Mouse (Mus musculus) hindbrain, embryonic 15.5 days (tissue): ENCODE measurements at regions not wholly inside any gene's neighbourhood (a gene's known extent, or its start where the extent isn't known, plus 50 kb on each side); places are given as distances from the start of the nearest gene placed in this dataset.
A peak's percentile ranks its signal among the peaks of the same experiment; 100 is the strongest.

Experiments used
- ATAC-seq: fragments of 200-750 bp; cut with Nextera tagmentation; 2 replicates; pipeline ENCODE4 v1.8.0; 2017; ENCODE audit warnings: low read depth, moderate number of reproducible peaks, moderate TSS enrichment; ENCODE audit not compliant: low FRiP score
- H3K27ac ChIP-seq: fragments of 300-500 bp; sonication (generic); replicated peaks from 2 replicates; pipeline ENCODE4 v1.5.1; 2015; ENCODE audit warnings: mild to moderate bottlenecking, inconsistent platforms
- H3K27me3 ChIP-seq: fragments of 300-500 bp; sonication (generic); 2 replicates; pipeline ENCODE4 v1.6.1; 2015; ENCODE audit warnings: control low read depth, inconsistent platforms
- H3K36me3 ChIP-seq: fragments of 300-500 bp; sonication (generic); 2 replicates; pipeline ENCODE4 v1.6.1; 2015; ENCODE audit warnings: control low read depth, inconsistent platforms
- H3K4me1 ChIP-seq: fragments of 300-500 bp; sonication (generic); replicated peaks from 2 replicates; pipeline ENCODE4 v1.6.1; 2015; ENCODE audit warnings: control low read depth, inconsistent platforms
- H3K4me2 ChIP-seq: fragments of 300-500 bp; sonication (generic); 2 replicates; pipeline ENCODE4 v1.6.1; 2015; ENCODE audit warnings: moderate library complexity, mild to moderate bottlenecking, inconsistent platforms
- H3K4me3 ChIP-seq: fragments of 300-500 bp; sonication (generic); 2 replicates; pipeline ENCODE4 v1.5.1; 2015; ENCODE audit warnings: mild to moderate bottlenecking, inconsistent platforms
- H3K9ac ChIP-seq: fragments of 300-500 bp; sonication (generic); 2 replicates; pipeline ENCODE4 v1.6.1; 2015; ENCODE audit warnings: inconsistent platforms
- H3K9me3 ChIP-seq: fragments of 300-500 bp; sonication (generic); 2 replicates; pipeline ENCODE4 v1.6.1; 2016; ENCODE audit warnings: control low read depth, inconsistent platforms
- WGBS: fragments of 180-500 bp; shearing (Covaris S2); methylation state at CpG from one replicate; pipeline ENCODE4 v1.1.7; 2015; 5-methylcytosine and 5-hydroxymethylcytosine counted together

DNA sequence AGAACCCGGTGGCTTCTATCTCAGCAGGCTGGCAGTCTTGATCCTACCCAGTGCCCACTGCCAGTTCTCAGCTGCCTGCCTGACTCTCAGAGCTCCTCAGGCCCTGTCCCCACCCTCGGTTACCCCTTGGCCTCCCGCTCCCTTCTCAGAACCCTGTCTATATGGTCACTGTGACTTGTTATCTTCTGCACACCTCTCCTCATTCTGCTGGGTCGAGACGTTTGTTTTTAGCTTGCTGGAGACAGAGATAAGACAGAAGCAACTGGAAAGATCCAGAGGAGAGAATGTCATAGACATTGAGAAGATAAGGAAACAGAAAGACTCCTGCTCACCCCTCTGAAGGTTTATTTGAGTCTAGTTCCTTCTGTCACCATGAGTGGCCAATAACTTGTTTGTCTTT lies 53.8 kb upstream of the Phc1 start:
- no peak for ATAC-seq
- no peaks in the 10 kb centered on the region for H3K27me3 ChIP-seq
- 89% methylated on average over 5 of the region's 5 CpGs for WGBS

DNA sequence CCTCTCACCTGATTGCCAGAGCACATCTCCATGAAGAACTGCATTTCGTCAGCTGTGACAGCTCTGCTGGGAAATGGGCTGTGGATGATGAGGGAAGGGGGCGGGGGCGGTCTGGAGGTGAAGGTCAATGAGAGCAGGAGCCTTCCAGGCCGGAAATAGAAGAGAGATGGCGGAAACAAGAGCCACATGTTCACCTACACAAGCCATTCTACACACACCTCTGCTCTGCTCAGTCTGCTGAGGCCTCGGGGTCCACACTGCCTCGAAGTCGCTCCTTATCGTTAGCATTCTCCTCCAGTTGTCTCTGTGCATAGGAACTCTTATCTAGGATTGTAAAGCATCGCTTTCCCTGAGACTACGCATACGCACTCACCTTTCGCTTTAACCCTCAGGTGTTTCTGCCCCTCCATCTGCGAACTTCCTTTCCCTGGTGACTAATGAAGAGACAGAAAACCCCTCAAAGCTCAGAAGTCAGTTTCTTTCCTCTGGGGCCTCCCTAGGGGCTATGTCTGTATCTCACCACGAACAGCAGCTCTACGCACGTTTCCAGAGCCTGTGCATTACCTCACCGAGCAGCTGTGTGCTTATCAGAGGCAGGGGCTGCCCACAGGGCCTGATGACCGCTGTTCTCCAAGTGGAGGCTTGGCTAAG lies 53.0 kb upstream of the Phc1 start:
- H3K4me1 ChIP-seq: no peaks in the 10 kb centered on the region
- WGBS: 78% methylated on average over 19 of the region's 19 CpGs

More for the DNA sequence above, 53.8 kb upstream of the Phc1 start:
- Histone ChIP-seq H3K9ac (no peak overlapping the region), H3K36me3 (no peaks in the 10 kb centered on the region), H3K27ac (no peak overlapping the region), H3K4me2 (no peak overlapping the region), H3K9me3 (no peaks in the 10 kb centered on the region), H3K4me3 (no peak overlapping the region), H3K4me1 (no peaks in the 10 kb centered on the region)

DNA sequence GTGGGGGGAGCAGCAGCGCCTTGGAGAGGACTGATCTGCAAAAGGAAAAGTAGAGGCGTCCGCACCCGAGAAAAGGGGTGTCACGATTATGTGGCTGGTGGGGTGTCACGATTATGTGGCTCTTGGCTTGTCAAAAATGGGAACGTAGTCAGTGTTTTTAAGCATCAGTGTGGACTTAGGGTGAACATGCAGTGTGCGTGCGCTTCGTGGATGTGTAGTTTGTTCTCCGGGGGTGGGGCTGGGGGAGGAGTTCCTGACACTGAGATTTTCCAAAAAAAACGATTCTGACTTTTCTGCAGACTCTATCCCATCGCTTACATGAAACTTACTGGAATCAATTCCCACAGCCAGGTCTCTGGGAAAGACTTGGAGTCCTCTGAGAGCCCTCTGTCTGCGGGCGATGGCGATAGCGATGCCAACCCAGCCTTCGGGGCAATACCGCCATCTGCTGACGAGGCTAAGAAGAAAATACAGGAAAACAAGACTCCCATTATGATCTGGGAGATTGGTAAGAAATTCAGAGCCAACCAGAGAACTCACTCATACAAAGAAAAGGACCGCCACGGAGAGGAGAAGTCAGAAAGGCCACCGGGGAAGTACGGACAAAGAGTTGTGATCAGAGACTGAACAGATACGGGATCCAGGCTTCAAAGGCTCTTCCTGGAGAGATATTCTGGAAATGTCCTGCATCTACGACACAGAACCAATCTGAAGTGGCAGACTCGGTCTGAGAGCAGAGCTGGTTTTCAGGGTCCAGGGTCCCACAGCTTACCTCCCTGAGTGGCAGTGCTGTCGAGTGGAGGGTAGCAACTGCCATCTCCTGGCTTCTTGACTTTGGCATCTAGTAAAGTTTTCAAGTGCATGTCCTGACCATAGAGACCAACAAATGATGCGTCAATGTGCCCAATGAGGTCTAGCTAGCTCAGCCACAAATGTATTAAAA lies 51.6 kb upstream of the Phc1 start:
- 36% methylated on average over 29 of the region's 29 CpGs for WGBS
- peak overlapping the region; percentile 48 for H3K4me2 ChIP-seq
- H3K4me3 ChIP-seq: no peak overlapping the region
- no peaks in the 10 kb centered on the region for H3K9me3 ChIP-seq
- H3K27ac ChIP-seq: no peak overlapping the region
- H3K27me3 ChIP-seq: no peaks in the 10 kb centered on the region
- no peaks in the 10 kb centered on the region for H3K36me3 ChIP-seq
- H3K9ac ChIP-seq: no peak overlapping the region
- H3K4me1 ChIP-seq: no peaks in the 10 kb centered on the region
- ATAC-seq: peak; percentile 77

More for the DNA sequence above, 53.0 kb upstream of the Phc1 start:
- Histone ChIP-seq H3K4me2 (no peak overlapping the region), H3K27me3 (no peaks in the 10 kb centered on the region), H3K9ac (no peak overlapping the region), H3K36me3 (no peaks in the 10 kb centered on the region), H3K9me3 (no peaks in the 10 kb centered on the region), H3K4me3 (no peak overlapping the region), H3K27ac (no peak overlapping the region)
- ATAC-seq: no peak

DNA sequence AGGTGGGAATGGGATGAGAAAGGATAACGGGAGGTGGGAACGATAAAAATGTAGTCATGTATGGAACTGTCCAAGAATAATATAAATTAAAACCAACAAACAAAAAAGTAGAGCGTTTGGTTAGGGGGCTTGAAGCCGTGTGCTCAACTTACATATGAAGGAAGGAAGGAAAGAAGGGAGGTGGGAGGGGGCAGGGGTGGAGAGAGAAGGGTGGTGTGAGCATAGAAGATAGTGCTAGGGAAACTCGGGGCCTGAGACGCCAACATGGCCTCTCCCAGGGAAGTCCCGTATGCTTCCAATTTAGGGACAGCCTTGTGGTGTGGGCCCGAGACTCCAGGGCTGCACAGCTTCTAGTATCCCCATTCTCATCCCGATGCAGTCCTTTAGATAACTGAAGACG lies 50.8 kb upstream of the Phc1 start:
- Histone ChIP-seq H3K4me3 (no peak overlapping the region), H3K9me3 (no peaks in the 10 kb centered on the region), H3K4me1 (no peaks in the 10 kb centered on the region), H3K4me2 (no peak overlapping the region), H3K9ac (no peak overlapping the region), H3K36me3 (no peaks in the 10 kb centered on the region), H3K27me3 (no peaks in the 10 kb centered on the region), H3K27ac (no peak overlapping the region)
- 83% methylated on average over 10 of the region's 10 CpGs for WGBS
- no peak for ATAC-seq

DNA sequence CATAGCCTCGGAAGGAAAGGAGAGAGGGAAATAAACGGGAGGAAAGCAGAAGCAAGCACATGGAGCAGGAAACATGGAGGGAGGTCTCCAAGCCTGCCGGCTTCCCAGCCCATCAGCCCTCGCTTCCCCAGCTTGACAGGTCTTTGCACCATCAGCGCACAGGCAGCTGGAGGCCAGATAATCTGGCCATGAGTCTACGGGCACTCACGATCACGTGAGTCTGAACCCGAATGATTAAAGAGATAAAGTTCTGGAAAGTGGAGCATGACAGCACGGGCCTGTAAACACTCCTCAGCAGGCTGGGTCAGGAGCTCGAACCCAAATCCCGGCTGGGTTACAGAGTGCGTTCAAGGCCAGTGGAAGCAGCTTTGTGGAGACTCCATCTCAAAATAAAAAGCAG lies 50.4 kb upstream of the Phc1 start:
- Histone ChIP-seq H3K27ac (no peak overlapping the region), H3K9ac (no peak overlapping the region), H3K4me3 (no peak overlapping the region), H3K4me1 (no peaks in the 10 kb centered on the region), H3K27me3 (no peaks in the 10 kb centered on the region), H3K4me2 (no peak overlapping the region), H3K9me3 (no peaks in the 10 kb centered on the region), H3K36me3 (no peaks in the 10 kb centered on the region)
- WGBS: 90% methylated on average over 13 of the region's 13 CpGs
- ATAC-seq: no peak
